ENCODE assay signal across 25 mouse cellular contexts in genomic region chr1:120771269-120771668, GRCm38 (mm10).
DNase-seq lines count a peak whose midpoint lies in the region; ATAC-seq lines count a peak whose summit lies in the region.
"Had no signal": no experiment of that assay in that cellular context is flagged by ENCODE, and none has a peak within 500 bp of the region (broad histone marks: within the 10 kb centered on the region; RNA-seq: fewer than 3 reads in every experiment).

No protein-coding gene starts in this region.

- peaks cover 10% of the 10 kb centered on the region for H3K4me1 ChIP-seq in limb, embryonic 13.5 days
- no peaks in the 10 kb centered on the region for H3K4me1 ChIP-seq in kidney, embryonic 15.5 days
- H3K4me1 ChIP-seq: embryonic facial prominence, embryonic 12.5 days; embryonic facial prominence, embryonic 15.5 days; heart, embryonic 13.5 days had no signal

- no peak overlapping the region for H3K27ac ChIP-seq in limb, embryonic 13.5 days
- H3K27ac ChIP-seq in kidney, embryonic 15.5 days = no peak overlapping the region
- H3K27ac ChIP-seq: embryonic facial prominence, embryonic 12.5 days; embryonic facial prominence, embryonic 15.5 days; heart, embryonic 13.5 days; hindbrain, embryonic 14.5 days; hindbrain, postnatal 0 days had no signal

- H3K9me3 ChIP-seq in limb, embryonic 13.5 days = no peaks in the 10 kb centered on the region
- H3K9me3 ChIP-seq in kidney, embryonic 15.5 days (replicated peaks) = no peaks in the 10 kb centered on the region
- H3K9me3 ChIP-seq: embryonic facial prominence, embryonic 12.5 days; embryonic facial prominence, embryonic 15.5 days had no signal

- no peak overlapping the region for H3K4me3 ChIP-seq in limb, embryonic 13.5 days
- H3K4me3 ChIP-seq in kidney, embryonic 15.5 days (replicated peaks) = no peak overlapping the region
- H3K4me3 ChIP-seq: embryonic facial prominence, embryonic 12.5 days; embryonic facial prominence, embryonic 15.5 days; heart, embryonic 13.5 days had no signal

- no peaks in the 10 kb centered on the region for H3K36me3 ChIP-seq in limb, embryonic 13.5 days
- no peaks in the 10 kb centered on the region for H3K36me3 ChIP-seq in kidney, embryonic 15.5 days
- H3K36me3 ChIP-seq: embryonic facial prominence, embryonic 12.5 days; embryonic facial prominence, embryonic 15.5 days; heart, embryonic 13.5 days had no signal

- H3K4me2 ChIP-seq in limb, embryonic 13.5 days (replicated peaks) = no peak overlapping the region
- H3K4me2 ChIP-seq in kidney, embryonic 15.5 days = no peak overlapping the region
- H3K4me2 ChIP-seq: embryonic facial prominence, embryonic 12.5 days; embryonic facial prominence, embryonic 15.5 days; heart, embryonic 13.5 days; hindbrain, embryonic 14.5 days had no signal

- no peaks in the 10 kb centered on the region for H3K27me3 ChIP-seq in limb, embryonic 13.5 days
- H3K27me3 ChIP-seq in kidney, embryonic 15.5 days = no peaks in the 10 kb centered on the region
- H3K27me3 ChIP-seq: embryonic facial prominence, embryonic 12.5 days; embryonic facial prominence, embryonic 15.5 days; heart, embryonic 13.5 days had no signal

- 14% methylated on average over 2 of the region's 2 CpGs for WGBS in limb, embryonic 13.5 days
- 17% methylated on average over 2 of the region's 2 CpGs for WGBS in kidney, embryonic 15.5 days

- peak; percentile 85 for DNase-seq in heart, adult 11 months
- no peak for DNase-seq in heart, adult 18-20 months
- peak; percentile 2 for DNase-seq in A20 (ENCODE audit: low read depth, low spot score)
- no peak for DNase-seq in lung, postnatal 4 days
- DNase-seq: adrenal gland, adult 8-10 months; adrenal gland, postnatal 25 days; B cell, adult 2 months; cerebellum, adult 11-12 months; cerebellum, adult 8-10 months; cerebellum, postnatal 10 days; forebrain, postnatal 0 days; gastrocnemius, postnatal 25 days; heart, postnatal 14 days; heart, postnatal 4 days had no signal

- H3K9ac ChIP-seq in limb, embryonic 13.5 days = no peak overlapping the region
- no peak overlapping the region for H3K9ac ChIP-seq in kidney, embryonic 15.5 days
- H3K9ac ChIP-seq: embryonic facial prominence, embryonic 12.5 days; embryonic facial prominence, embryonic 15.5 days; forebrain, postnatal 0 days; heart, embryonic 13.5 days; hindbrain, embryonic 14.5 days had no signal

- ATAC-seq in limb, embryonic 13.5 days (ENCODE audit: low FRiP score, low read depth) = peak; percentile 70; the same call in 1 of the 2 replicates
- no peak for ATAC-seq in kidney, embryonic 15.5 days (replicated peaks; ENCODE audit: low FRiP score)
- ATAC-seq: activated CD4-positive, CD25-positive, alpha-beta regulatory T cell, adult 4 months; forebrain, embryonic 14.5 days; forebrain, postnatal 0 days; hindbrain, postnatal 0 days; inflammation-experienced regulatory T-cells, adult 6 months; intestine, embryonic 16.5 days had no signal

Comparison
In these comparisons a context has a peak if more than half of its experiments do, and no peak if none do; other contexts are left out.
1. DNase-seq: peak in heart, adult 11 months (single experiment) and A20 (single experiment); none in heart, adult 18-20 months (0 of 2) and lung, postnatal 4 days (0 of 2).